Mouse (Mus musculus): Measurements from ENCODE around the gene Chga.

Gene Chga

DNA sequence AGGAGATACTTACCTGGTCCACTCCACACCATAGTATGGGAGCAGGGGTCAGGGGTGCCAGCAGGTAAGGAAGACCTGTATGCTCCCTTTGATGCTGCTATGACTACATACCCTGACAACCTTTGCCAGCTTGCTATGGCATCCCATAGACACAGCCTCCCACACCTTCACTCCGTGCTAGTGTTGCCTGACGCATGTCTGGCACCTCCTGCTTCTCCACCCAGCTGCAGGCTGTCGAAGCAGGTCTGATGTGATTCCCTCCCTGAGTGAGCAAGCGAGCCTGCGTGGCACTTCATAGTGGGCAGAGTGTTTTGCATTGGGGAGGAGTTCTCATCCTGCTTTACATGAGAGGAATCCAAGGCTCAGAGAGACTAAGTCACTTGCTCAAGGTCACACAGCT is 2.6 kb downstream of the Chga start:
- 50% methylated on average over 5 of the region's 5 CpGs for whole genome bisulfite sequencing

DNA sequence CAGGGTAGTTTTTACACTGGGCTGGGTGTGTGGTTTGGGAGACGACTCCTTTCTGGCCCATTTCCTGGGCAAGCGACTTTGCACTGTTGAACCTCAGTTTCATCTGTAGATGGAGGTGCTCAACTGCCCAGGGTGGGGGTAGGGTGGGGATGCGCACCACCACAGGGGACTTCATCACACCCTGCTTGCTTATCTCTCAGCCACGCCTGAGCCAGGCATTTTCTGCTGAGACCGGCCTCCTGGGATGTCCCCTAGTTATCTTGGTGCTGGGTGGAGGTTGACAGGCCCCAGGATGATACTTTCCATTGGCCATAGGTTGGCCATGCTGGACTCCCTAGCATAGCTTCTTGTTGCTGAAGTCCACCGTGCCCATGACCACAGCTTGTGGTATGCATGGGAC is 10.3 kb downstream of the Chga start:
- WGBS = 84% methylated on average over 6 of the region's 6 CpGs

DNA sequence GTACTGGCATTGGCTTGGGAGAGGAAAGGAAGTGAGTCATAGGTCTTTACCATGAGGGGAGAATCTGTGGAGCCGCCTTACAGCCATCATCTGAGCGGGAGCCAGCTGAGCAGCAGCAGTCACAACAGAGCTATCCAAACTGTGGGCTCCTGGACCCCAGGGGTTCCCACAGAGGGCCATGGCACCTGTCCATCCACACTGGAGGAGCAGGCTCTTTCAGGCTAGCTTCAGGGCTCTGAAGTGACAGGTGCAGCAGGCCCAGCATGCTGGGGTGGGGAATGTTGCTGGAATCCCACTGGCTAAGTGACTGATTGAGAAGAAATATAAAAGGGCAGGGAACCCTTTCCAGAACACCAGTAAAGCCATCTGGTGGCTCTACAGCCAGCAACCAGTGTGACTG is 12.2 kb downstream of the Chga start:
- WGBS = 61% methylated on average over 2 of the region's 2 CpGs

DNA sequence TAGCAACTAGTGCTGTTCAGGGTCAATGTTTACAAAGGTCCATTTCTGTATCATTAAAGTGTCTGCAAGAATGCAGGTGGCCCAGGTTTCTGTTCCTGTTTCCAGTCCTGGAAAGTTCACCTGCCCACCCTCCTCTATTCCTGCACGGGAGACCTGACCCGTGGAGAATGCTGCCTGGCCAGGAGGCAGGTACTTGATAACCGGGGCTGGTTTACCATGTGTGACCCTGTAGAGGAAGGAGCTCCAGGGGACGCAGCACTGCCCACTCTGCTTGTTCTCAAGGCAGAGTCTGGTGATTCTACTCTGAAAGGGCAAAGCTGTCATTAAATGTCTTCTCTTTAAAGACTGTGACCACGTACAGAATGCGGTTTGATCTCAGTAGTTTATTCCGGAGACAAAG is 13.4 kb downstream of the Chga start:
- WGBS = 86% methylated on average over 7 of the region's 7 CpGs

DNA sequence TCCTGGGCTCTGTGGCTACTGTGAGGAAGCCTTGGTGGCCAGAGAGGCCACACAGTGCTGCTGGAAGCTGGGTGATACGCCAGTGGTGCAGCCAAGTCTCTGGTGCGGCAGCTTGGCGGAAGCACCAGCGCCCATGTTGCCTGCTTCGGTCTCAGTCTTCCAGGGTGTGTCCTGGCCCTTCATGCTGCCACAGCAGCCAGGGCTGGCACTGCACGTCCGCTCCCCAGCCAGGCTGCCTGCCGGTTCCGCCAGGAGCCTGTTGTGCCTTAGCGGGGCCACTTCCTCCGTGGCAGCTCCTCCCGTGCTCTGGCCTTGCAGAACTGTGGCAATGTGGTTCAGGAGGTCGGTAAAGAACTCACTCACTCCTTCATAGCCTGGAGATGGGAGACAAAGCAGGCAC is 15.3 kb downstream of the Chga start:
- WGBS = 70% methylated on average over 13 of the region's 13 CpGs

DNA sequence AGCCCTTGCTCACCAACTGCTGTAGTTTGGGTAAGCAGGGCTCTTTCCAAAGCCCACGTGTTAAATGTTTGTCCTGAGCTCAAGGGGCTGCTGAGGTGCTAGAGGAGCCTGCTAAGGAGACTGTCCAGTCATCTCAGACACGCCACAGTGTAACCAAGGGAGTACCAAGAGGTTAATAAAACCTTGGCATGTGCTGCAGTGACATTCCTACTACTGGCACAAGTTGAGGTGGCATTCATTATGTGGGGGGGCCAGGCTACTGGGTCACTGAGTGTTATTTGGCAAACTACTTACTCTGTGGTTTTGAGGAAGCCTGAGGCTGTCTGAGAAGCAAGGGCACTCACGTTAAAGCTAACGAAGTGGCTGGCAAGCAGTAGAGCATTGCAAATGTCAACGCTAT is 16.0 kb downstream of the Chga start:
- WGBS = 62% methylated on average over 5 of the region's 5 CpGs

DNA sequence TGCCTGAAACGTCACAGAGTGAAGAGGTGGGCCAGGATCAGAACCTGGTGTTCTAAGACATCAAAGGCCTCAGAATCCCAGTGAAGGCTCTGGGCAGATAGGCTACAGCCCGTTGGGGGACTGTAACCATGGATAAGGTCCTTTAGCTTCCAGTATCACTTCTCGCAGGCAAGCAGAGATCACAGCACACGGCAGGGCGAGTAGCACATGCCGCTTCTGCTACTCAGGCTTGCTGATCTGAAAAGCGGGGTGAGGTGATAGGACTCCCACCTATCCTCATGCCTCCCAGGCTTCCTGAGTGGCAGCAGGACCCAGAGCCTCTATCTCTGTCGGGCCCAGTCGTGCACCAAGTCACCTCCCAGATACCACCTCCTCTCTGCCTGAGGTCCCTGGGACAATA is 16.9 kb downstream of the Chga start:
- 89% methylated on average over 9 of the region's 9 CpGs for WGBS

DNA sequence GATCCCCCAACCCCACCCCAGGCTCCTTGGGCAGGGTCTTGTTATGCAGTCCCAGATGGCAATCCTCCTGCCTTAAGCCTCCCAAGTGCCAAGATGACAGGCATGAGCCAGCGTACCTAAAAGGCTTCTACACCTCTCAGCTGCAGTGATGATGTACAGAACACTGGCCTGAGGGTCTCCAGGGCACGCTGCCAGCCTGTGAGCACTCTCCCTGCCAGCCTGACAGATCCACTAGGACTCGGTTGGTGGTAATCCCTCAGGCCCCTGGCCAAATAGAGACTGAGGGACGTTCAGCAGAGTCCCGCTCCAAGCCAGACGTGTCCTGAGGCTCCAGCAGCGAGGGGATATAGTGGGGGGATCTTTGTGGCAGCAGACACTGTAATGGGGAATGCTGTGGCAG is 18.3 kb downstream of the Chga start:
- 67% methylated on average over 7 of the region's 7 CpGs for WGBS

DNA sequence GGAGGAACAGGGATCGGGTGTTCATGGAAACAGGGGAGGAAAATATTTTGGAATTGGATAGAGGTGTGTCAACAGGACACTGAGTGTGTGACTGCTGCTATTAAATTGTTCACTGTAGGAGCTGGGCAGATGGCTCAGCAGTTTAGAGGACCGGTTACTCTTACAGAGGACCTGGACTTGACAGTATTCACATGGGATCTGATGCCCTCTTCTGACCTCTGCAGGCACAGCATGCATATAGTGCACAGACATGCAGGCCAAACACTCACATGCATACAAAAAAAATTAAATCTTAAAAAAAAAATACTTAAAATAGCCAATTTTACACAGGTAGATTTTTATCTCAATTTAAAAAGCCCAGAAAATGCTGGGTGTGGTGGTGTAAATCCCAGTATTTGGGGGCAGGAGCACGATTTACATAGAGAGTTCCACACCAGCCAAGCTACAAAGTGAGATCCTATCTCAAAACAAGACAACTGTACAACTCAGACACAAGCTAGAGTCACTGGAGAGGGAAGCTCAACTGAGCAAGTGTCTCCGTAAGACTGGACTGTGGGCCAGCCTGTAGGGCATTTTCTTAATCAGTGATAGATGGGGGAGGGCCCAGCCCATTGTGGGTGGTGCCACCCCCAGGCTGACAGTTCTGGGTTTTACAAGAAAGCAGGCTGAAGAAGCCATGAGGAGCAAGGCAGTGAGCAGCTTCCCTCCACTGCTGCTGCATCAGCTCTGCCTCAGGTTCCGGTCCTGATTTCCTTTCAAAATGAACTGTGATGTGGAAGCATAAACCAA is 21.0 kb downstream of the Chga start:
- WGBS = 86% methylated on average over 5 of the region's 5 CpGs

DNA sequence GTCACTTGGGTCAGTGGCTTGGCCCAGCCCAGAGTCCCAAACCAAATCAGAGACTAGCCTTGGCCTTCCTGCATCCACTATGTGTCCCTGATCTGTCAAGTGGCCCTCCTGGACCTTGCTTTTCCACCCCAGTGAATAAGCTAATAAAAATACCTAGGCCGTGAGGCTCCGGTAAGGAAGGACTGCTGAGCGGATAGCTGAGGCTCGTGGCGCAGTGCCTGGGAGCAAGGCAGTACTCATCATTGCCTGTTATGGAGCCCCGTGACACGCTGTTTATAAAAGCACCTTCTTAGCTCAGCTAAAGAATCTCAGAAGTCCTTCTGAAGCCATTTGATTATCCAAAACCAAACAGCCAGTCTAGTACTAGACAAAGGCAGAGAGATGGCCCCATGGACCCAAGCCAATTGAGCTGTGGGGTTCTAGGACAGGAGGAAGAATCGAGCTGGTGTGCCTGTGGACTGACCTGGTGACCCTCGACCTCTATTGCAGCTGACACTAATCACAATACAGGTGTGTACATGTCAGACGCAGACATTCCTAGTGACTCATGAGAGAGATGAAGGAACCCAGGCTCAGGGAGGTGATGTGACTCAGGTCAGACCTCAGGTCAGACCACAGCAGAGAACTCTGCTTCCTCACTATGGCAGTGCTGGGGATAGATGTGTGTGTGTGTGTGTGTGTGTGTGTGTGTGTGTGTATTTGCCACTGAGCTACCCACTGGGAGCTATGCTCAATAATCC is 22.1 kb downstream of the Chga start:
- 91% methylated on average over 10 of the region's 10 CpGs for WGBS

DNA sequence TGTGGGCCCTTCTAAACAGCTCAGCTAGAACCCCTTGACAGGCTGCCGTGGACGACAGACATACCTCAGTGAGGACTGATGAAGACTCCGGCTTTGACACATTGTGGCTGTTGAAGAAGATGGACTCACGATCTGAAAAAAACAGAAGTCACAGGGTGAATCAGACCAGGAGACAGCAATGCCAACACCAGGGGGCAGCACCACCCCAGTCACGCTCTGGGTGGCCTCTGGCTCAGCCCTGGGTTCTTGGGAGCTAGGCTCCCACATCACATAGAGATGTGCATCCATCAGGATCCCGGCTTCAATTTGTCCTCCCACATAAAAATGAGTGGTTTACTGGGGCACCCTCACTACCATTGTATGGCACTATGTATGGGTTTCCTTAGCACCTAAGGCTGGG is 24.3 kb downstream of the Chga start:
- WGBS = 51% methylated on average over 6 of the region's 6 CpGs

DNA sequence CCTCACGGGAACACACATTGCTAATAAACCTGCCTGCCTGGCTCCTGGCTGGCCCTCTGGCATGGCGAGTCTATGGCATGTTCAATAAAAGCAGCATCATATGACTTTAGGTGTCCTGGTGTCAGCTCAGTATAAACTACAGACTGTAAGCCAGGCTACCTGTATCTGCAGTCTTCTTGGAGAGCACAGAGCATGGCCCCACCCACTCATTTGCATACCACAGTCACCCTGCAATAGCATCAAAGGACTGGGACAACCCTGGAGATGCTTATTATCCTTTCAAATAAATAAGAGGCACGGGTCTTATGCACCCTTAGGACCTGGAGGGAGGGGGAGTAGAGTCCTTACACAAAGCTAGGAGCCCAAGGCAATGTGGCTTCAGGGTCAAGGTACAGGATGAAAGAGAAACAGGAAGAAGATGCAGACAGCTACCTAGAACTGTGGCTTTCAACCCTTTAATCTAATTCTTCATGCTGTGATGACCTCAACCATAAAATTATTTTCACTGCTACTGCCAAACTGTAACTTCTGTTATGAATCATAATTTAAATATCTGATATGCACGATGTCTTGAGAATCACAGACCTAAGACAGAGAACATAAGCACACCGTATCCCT is 26.9 kb downstream of the Chga start:
- WGBS = 69% methylated on average over 5 of the region's 5 CpGs

DNA sequence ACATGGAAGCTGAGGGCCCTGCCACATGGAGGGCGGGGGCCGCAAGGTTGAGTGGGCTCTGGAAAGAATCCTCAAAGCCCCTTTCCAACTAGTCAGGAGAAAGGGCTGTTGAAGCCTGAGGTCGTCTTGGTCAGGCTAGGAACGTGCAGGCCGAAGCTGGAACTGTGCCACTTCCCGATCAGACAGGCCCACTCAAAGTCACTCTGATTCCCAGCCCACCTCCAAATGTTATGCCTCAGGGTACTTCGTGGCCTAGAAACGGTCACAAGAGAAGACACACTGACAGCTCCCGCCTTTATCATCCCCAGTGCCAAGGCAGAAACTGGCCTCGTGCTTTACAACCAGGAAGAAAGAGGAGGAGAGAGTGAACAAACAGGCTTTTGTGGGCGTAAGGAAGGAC is 27.7 kb downstream of the Chga start:
- 64% methylated on average over 11 of the region's 11 CpGs for WGBS

DNA sequence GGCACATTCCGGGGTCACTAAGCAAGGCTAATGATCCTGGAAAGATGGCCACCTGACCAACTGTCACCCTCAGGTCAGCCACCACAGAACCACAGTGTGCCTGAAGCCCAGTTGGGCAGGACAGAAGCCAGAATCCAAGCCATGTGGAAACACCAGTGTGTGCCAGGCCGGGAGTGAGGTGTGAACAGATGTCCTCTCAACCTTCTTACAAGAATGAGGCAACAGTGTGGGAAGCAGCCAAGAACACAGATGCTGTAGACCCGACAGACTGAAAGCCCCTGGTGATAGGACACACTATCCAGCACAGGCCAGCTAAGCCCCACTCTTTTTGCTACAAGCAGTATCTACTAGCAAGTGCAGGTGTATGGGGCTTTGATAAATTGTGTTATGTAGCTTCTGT is 30.6 kb downstream of the Chga start:
- 56% methylated on average over 3 of the region's 3 CpGs for WGBS

DNA sequence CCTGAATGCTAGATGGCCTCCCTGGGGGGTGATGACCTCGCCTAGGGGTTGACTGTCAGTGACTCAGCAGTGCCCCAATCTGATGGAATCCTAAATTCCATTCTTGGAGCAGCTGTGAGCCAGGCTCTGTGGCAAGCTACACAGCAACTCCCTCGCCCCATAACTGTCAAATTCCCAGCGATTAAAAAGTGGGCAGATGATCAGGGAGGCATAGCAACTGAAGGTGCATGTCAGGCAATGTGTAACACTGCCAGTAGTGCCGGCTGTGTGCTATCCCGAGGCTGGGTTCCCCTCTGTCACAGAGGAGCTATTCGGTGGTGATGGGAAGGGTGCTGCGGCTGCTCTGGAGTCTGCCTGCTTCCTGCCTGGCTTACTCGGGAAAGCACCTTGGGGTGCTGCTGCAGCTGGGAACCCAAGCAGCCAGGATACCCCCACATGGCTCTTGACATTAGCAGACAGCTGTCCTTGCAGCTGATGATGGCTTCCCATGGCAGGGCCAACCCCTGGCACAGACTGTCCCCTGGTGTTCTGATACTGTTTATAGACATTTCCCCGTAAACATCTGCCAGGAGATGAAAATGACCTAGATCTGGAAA is 31.6 kb downstream of the Chga start:
- WGBS = 43% methylated on average over 9 of the region's 9 CpGs

DNA sequence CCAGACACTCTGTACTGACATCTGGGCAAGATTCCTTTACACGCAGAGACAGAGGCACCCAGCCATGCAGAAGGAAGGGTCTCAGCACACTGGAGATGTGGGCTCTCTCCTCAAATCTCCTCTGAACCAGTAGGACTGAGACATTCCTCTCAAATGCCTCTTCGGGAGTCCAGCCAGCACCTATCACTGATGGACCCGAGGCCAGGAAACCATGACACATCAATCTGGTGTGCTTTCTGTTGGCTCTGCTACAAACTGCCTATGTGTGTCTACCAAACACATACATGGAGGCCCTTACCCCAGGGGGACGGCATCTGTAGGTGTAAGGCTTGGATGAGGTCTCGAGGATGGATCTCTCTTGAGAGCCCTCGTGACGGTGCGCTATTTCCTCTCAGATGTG is 32.3 kb downstream of the Chga start:
- 59% methylated on average over 8 of the region's 8 CpGs for WGBS

DNA sequence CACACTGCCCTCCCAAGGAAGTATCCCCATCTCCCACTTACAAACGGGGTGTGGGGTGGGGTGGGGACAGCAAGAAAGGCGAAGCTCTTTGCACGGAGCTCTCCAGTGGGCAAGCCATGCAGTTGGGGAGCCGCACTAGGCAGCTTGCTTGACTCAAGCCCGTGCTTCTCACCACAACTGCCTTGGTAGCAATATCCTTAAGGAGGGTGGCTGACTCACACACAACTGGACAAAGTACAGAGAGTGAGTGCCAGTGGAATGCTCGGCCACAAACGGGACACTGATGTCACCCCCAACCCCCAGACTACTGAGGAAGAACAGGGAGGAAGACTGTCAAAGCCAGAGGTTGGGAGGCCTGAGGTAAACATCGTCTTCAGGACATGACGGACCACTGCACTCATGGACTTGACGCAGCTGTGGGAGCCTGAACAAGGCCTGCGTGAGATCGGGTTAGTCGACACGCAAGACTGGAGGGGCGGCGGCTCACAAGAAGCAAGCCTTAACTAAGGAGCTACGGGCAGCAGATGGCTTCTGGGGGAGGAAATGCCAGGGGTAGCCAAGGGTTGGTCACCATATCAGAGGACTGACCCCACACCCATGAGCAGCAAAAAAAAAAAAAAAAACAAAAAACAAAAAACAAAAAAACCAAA is 36.1 kb downstream of the Chga start:
- 83% methylated on average over 17 of the region's 17 CpGs for WGBS

DNA sequence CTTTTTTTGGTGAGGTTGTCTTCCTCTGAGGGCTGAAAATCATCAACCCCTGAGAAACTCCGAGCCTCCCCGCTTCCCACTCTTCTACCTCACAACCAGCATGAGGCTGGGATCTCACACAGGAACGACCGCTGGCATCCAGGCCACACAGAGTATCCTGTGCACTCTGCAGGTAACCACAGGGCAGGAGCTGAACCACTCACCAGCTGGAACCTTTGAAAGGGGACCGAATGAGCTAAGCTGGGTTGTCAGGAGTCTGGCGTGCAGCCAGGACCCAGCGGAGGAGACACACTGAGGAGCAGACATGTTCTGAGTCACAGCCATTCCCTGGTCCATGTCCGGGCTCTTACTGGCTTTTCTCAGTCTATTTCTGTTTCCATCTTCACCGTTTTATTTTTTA is 38.9 kb downstream of the Chga start:
- WGBS = 27% methylated on average over 9 of the region's 9 CpGs

DNA sequence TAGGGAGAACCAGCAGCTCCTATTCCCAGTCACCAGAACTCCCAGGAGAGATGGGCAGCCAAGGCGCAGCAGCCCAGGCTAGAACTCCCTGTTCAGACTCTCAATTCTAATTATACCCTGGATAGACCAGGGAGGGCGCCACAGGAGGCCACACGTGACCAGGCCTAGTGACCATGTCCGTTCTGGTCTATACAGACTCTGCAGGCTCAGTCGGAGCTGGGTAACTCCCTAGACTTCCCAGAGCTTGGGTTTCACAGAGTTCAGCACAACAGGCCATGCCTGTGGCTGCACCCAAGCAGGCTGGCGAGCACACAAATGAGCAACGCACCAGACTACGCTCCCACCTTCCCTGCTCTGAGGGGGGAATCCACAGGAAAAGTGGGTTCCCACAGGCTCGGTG is 39.9 kb downstream of the Chga start:
- whole genome bisulfite sequencing = 65% methylated on average over 9 of the region's 9 CpGs

DNA sequence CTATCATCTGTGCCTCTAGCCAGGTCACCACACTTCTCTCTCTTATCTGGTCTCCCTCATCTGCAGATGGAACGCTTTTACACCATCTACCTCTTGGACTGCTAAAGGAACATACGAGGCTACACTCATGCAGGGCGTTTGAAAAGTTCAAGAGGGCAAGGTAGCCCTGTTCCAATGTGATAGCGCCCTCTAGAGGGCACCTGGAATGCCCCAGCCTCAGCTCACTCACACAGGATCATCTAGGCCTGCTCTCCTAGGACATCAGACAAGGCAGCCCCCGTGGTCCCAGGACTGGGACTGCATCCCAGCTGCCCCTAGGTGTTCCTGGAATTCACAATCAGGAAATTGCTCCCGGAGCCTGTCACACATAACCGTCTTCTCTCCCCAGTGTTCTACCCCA is 41.6 kb downstream of the Chga start:
- WGBS = 72% methylated on average over 7 of the region's 7 CpGs

DNA sequence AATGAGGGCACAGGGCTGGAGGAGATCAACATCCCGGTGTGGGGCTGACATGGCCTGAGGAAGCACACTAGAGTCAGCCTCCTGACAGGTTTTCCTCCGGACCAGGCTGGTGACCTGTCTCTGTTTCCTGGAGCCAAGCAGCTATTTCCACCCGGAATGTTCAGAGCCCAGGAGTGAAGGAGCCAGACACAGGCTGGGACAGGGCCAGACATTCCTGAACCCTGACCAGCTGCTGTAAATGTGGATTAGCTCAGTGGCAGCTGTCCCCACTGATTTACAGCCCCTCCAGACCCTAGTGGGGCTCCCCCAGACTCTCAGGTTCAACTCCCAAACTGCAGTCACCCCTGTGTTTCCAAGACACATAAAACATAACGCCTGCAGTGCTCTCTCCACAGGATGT is 42.7 kb downstream of the Chga start:
- 57% methylated on average over 4 of the region's 4 CpGs for WGBS

DNA sequence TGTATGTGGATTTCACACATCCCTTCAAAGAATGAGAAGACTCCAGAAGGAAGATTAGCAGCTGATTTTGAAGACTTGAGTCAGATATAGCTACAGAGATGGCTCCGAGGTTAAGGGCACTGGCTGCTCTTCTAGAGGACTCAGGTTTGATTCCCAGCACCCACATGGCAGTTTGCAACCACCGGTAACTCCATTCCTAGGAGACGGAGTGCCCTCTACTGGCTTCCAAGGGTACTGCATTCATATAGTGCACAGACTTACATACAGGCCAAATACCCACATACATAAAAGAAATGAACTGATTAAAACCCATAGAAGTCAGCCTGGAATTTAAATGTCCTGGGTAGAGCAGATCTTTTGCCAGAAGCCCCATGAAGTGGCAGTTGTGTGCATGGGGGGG is 43.8 kb downstream of the Chga start:
- 94% methylated on average over 3 of the region's 3 CpGs for WGBS
